Mouse (Mus musculus): ENCODE measurements around the gene Btbd3.

The Btbd3 gene

GRCm38 (mm10) chr2:138256411-138256810 lies at the start of gene Btbd3:
Btbd3 (plus strand) TSS chr2:138256565.
- DNase-seq (ENCODE audit: extremely low read depth, low read depth), result no peak

- DNase-seq (ENCODE audit: extremely low read depth, low read depth), result no peak
Measured at GRCm38 (mm10) chr2:138215561-138215960, 40.8 kb upstream of the Btbd3 start.

- no peak for DNase-seq (ENCODE audit: extremely low read depth, low read depth)
Measured at GRCm38 (mm10) chr2:138220269-138220668, 36.1 kb upstream of the Btbd3 start.

GRCm38 (mm10) chr2:138232247-138232646 lies 24.1 kb upstream of the Btbd3 start:
- DNase-seq (ENCODE audit: extremely low read depth, low read depth), result no peak

GRCm38 (mm10) chr2:138236149-138236548 lies 20.2 kb upstream of the Btbd3 start:
- DNase-seq (ENCODE audit: extremely low read depth, low read depth), result no peak

- no peak for DNase-seq (ENCODE audit: extremely low read depth, low read depth)
Measured at GRCm38 (mm10) chr2:138242452-138242851, 13.9 kb upstream of the Btbd3 start.

- DNase-seq (ENCODE audit: extremely low read depth, low read depth), result no peak
Measured at GRCm38 (mm10) chr2:138245631-138246289, 10.6 kb upstream of the Btbd3 start.

- DNase-seq (ENCODE audit: extremely low read depth, low read depth), result no peak
Measured at GRCm38 (mm10) chr2:138247986-138248385, 8.4 kb upstream of the Btbd3 start.

- no peak for DNase-seq (ENCODE audit: extremely low read depth, low read depth)
Measured at GRCm38 (mm10) chr2:138256851-138257471, 596 bp downstream of the Btbd3 start.

- DNase-seq (ENCODE audit: extremely low read depth, low read depth), result no peak
Measured at GRCm38 (mm10) chr2:138257692-138258315, 1.4 kb downstream of the Btbd3 start.

GRCm38 (mm10) chr2:138261140-138261539 lies 4.8 kb downstream of the Btbd3 start:
- DNase-seq (ENCODE audit: extremely low read depth, low read depth), result no peak

- DNase-seq (ENCODE audit: extremely low read depth, low read depth), result no peak
Measured at GRCm38 (mm10) chr2:138262885-138263284, 6.5 kb downstream of the Btbd3 start.

GRCm38 (mm10) chr2:138265356-138266005 lies 9.1 kb downstream of the Btbd3 start:
- DNase-seq (ENCODE audit: extremely low read depth, low read depth), result no peak

- no peak for DNase-seq (ENCODE audit: extremely low read depth, low read depth)
Measured at GRCm38 (mm10) chr2:138266679-138267078, 10.3 kb downstream of the Btbd3 start.

- DNase-seq (ENCODE audit: extremely low read depth, low read depth), result no peak
Measured at GRCm38 (mm10) chr2:138267852-138268513, 11.6 kb downstream of the Btbd3 start.

- DNase-seq (ENCODE audit: extremely low read depth, low read depth), result no peak
Measured at GRCm38 (mm10) chr2:138269330-138269729, 13.0 kb downstream of the Btbd3 start.

GRCm38 (mm10) chr2:138273404-138274073 lies 17.2 kb downstream of the Btbd3 start:
- no peak for DNase-seq (ENCODE audit: extremely low read depth, low read depth)

GRCm38 (mm10) chr2:138274086-138274485 lies 17.7 kb downstream of the Btbd3 start:
- no peak for DNase-seq (ENCODE audit: extremely low read depth, low read depth)

- no peak for DNase-seq (ENCODE audit: extremely low read depth, low read depth)
Measured at GRCm38 (mm10) chr2:138277842-138278691, 21.7 kb downstream of the Btbd3 start.
